Mouse (Mus musculus) heart, adult 2 months (tissue): ENCODE data around the gene Nmur1.

Experiments used
- CTCF ChIP-seq: fragments of 200-600 bp; IDR thresholded peaks from 2 replicates; pipeline ENCODE4 v1.8.1; 2022; ENCODE audit warnings: antibody characterized with exemption, mild to moderate bottlenecking, moderate library complexity
- POLR2A ChIP-seq: fragments of 200-500 bp; IDR thresholded peaks from 2 replicates; pipeline ENCODE4 v1.6.1; 2011; ENCODE audit warnings: mild to moderate bottlenecking, low read depth, low read length, control low read depth; ENCODE audit not compliant: insufficient read depth

DNA sequence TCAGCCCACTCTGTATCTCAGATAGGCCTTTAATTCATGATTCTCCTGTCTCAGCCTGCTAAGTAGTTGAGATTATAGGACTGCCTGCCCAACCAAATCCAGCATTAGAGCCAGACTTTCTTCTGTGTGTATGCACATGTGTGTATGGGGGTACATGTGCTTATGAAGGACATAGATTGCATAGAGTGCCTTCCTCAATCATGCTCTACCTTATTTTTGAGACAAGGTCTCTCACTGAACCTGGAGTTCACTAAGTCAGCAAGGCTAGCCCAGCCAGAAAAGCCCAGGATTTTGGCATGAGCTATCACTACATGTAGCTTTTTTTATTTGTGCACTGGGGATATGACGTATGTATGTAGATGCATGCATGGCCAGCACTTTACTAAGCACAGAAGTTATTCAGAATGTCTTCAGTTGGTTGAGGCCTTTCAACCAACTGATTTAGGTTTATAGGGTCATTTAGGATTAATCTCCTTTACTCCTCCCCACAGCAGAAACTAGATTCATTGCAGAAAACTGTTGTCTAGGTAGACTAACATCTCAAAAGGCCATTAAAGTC lies 82.9 kb downstream of the Nmur1 start:
- TF ChIP-seq POLR2A (no peak), CTCF (no peak)
